Mouse (Mus musculus): Measurements from ENCODE around the gene Tex47. TPM values are rescaled to one million over a fixed set of nuclear protein-coding genes. Genes with fewer than 3 reads are reported as not detected.

The Tex47 gene
- total RNA-seq (2021): not detected

DNA sequence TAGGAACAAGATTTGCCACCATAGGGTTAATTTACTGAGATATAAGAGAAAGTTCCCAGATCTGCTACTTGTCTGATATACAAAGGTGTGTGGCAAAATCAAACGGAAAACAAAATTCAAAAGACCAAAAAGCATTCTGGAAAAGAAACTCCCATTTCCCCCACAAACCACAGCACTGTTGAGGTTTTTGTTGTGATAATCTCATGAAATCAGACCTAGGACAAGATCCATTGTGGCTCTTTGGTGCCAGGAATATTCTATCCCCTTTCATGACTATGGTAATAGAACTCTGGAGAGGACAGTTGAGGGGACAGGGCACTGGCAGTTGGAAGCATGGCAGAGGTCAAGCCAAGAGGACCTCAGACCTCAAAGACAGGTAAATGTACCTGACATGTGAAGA is at the start of gene Tex47:
Gene Tex47, plus strand, starts transcription at position 301 of the 400 bp plus-strand sequence.
- DNase-seq (ENCODE audit: low spot score): no peak
- intact Hi-C loops (cut with DNase I): no loop called here

DNA sequence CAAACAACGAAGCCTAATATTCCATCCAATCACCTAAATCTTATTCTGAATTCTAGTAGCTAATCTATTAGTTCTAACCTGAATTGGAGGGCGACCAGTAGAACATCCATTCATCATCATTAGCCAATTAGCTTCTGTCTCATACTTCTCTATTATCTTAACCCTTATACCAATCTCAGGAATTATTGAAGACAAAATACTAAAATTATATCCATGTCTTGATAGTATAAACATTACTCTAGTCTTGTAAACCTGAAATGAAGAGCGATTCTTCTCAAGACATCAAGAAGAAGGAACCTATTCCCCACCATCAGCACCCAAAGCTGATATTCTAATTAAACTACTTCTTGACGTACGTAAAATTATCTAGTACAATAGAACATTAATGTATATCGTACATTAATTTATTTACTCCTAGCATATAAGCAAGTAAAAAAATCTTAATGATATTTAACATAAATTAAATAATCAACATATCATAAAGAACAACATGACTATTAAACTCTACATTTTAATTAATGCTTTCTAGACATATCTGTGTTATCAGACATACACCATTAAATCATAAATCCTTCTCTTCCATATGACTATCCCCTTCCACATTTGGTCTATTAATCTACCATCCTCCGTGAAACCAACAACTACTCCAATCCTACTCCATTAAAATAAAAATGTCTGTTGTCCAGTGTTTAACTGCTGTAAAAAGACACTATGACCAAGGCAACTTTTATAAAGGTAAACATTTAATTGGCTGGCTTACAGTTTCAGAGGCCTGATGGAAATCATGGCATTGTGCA is 27.1 kb upstream of the Tex47 start:
- intact Hi-C loops (cut with DNase I): no loop called here
- DNase-seq (ENCODE audit: low spot score): no peak

DNA sequence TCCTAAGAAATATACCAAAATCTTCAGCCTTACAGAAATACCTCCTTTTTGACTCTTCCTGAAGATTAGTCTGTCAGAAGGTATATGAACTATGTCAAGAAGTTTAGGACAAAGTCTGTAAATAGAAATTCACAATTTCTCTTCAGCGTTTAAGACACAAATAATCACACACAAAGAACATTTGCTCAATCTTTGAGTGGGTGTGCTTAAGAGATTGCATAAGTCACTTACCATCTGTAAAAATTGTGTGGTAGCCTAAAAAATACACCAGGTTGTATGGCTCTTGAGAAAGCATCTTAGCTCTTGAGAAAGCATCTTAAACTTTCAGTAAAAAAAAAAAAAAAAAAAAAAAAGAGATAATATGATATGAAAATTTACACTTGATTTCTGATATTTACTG is 19.6 kb upstream of the Tex47 start:
- DNase-seq (ENCODE audit: low spot score): no peak
- intact Hi-C loops (cut with DNase I): no loop called here

DNA sequence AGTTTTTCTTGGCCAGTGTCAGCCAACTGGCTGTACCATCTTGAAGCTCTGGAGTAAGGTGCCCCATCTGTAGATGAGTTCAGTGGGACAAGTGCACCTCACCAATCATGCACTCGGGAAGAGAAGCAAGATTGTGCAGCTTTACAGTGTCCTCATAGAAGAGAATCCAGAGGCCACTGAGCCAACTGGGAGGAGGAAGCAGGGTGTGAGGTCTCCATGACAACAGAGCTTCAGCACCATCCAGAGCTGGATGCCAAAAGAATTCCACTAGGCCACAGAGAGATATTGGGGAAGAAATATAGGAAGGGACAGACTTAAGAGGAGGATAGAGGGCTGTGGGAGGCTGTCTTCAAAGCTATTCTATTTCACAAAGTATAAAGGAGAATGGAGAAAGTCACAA is 950 bp upstream of the Tex47 start:
- no peak for DNase-seq (ENCODE audit: low spot score)
- intact Hi-C loops (cut with DNase I): no loop called here

DNA sequence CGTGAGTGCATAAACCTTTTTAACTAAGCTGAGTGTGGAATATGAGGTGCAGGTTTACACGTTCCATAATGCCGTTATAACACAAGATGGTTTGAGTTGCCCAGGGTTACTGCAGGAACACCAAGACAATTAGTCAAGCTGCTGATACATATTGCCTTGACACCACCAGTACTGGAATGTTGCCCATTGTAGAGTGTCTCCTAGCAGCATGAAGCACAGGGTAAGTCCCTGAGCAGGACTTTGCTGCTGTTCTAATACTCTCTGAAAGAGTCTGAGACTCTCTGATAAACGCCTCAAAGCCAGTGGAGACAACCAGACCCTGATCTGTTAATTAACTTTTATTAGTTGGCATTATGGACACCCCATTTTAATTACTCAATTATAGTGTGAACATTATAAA is 21.7 kb downstream of the Tex47 start:
- intact Hi-C loops (cut with DNase I): no loop called here
- DNase-seq (ENCODE audit: low spot score): no peak

DNA sequence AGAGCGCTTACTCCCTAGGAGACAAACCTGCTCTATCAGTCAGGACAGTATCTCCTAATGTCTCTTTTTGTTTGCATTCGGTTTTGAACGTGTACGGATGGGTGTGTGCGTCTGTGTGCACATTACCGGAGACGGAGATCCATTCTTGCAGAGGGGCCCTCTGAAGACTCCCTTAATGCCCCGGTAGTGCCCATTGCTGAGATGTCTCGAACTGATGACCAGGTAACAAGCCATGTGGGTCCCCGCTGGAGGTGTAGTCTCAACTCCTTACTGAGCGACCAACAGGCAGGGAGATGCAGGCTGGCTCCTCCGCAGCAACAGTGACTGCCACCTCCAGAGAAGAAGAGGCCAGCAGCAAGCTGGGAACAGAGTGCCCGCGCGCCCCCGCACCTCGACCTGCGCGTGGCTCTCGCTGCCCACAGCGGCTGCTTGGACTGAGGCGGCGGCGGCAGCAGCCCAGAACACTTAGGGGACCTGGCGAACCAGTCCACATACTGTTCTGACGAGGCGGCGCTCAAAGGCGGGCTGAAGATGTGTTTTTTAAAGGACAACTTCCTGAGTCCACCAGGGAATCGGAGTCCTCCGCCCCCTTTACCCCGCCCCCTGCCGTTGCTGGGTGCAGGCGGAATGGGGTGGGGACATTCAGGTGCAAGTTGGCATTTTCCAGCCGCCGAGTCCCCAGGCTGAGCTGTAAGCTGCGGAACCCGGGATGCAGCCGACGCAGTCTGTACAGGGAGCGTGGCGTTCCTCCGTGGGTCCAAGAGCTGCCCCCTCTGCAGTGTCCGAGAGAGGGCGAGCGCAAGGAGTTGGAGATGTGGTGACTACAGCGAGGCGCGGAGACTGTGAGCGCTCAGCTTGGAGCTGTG is 40.5 kb downstream of the Tex47 start, which contains the start of gene Zfp804b:
Gene Zfp804b, minus strand, starts transcription at position 612 of the 866 bp plus-strand sequence.
- intact Hi-C loops (cut with DNase I): no loop called here
- no peak for DNase-seq (ENCODE audit: low spot score)

DNA sequence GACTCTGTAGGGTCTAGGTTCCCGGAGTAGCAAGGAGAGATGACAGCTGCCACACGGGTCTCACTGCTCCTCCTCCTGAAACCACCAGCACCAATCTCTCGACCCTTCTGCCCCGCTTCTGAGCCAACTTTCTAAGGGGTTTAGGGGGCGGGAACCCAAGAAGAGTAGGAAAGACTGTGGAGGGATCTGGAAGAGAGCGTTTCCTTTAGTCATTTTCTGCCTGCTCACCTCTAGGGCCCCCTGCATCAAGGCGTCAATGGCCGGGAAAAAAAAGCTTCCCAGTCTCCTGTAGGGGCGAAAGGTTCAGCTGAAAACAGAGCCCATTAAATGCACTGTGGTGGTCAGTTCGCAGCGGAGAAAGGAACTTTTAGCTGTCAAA is 41.1 kb downstream of the Tex47 start:
- DNase-seq (ENCODE audit: low spot score): no peak
- intact Hi-C loops (cut with DNase I): no loop called here

Other genes starting within 250 kb of the Tex47 start
- gene Zfp804b, start 40.6 kb downstream of the Tex47 start, total RNA-seq (2021): under 1 TPM in 1 of 2 experiments, not detected in 1; 0.05 TPM

Measured in heart, postnatal 25 days (tissue).